Mouse (Mus musculus) embryonic fibroblast, embryonic 13.5 days (primary cell): ENCODE results near the gene Fermt3.

ENCODE experiments used
- CTCF ChIP-seq: IDR thresholded peaks from 2 replicates; pipeline ENCODE4 v1.5.1; 2011; ENCODE audit warnings: mild to moderate bottlenecking, control low read depth, low read length, moderate library complexity, borderline replicate concordance; ENCODE audit not compliant: insufficient read depth
- POLR2A ChIP-seq: IDR thresholded peaks from 2 replicates; pipeline ENCODE4 v1.6.1; 2011; ENCODE audit warnings: low read depth, mild to moderate bottlenecking, control low read depth, low read length, moderate library complexity

- TF ChIP-seq POLR2A (no peak), CTCF (no peak)
These were observed 19.9 kb upstream of the Fermt3 start for GRCm38 (mm10) chr19:7039088-7039720.
